Mouse (Mus musculus) myocyte (in vitro differentiated cells): ENCODE results near the gene Dis3l2.

ENCODE experiments used
- CEBPB ChIP-seq: IDR thresholded peaks from 2 replicates; pipeline ENCODE4 v1.6.1; 2011; ENCODE audit warnings: mild to moderate bottlenecking, moderate library complexity; ENCODE audit not compliant: poor library complexity, insufficient read depth, severe bottlenecking
- MYOD1 ChIP-seq, 3 experiments: IDR thresholded peaks; one replicate each; pipeline ENCODE4 v1.6.1; 2011; ENCODE audit warnings: control low read depth in 2 of 3, low read depth in 2 of 3, mild to moderate bottlenecking in 2 of 3, moderate library complexity in 1 of 3; ENCODE audit not compliant: insufficient read length in 2 of 3, control insufficient read depth in 1 of 3
- MYOG ChIP-seq, 3 experiments: IDR thresholded peaks; one replicate each; pipeline ENCODE4 v1.6.1; 2011; ENCODE audit warnings: control low read depth in 2 of 3, low read depth in 2 of 3, mild to moderate bottlenecking in 2 of 3; ENCODE audit not compliant: insufficient read length in 2 of 3, control insufficient read depth in 1 of 3, insufficient read depth in 1 of 3
- POLR2A ChIP-seq: IDR thresholded peaks from one replicate; pipeline ENCODE4 v1.6.1; 2011; ENCODE audit warnings: low read depth, mild to moderate bottlenecking, control low read depth, moderate library complexity; ENCODE audit not compliant: insufficient read length
- POLR2AphosphoS2 ChIP-seq: IDR thresholded peaks from one replicate; pipeline ENCODE4 v1.6.1; 2011; ENCODE audit warnings: low read depth, control low read depth; ENCODE audit not compliant: insufficient read length
- SRF ChIP-seq: IDR thresholded peaks from one replicate; pipeline ENCODE4 v1.6.1; 2011; ENCODE audit warnings: low read depth; ENCODE audit not compliant: control insufficient read depth, insufficient read length
- TCF12 ChIP-seq: IDR thresholded peaks from one replicate; pipeline ENCODE4 v1.6.1; 2011; ENCODE audit warnings: mild to moderate bottlenecking, control low read depth; ENCODE audit not compliant: poor library complexity, insufficient read depth, severe bottlenecking
- USF1 ChIP-seq: IDR thresholded peaks from one replicate; pipeline ENCODE4 v1.6.1; 2011; ENCODE audit warnings: low read depth, mild to moderate bottlenecking, control low read depth, moderate library complexity

DNA sequence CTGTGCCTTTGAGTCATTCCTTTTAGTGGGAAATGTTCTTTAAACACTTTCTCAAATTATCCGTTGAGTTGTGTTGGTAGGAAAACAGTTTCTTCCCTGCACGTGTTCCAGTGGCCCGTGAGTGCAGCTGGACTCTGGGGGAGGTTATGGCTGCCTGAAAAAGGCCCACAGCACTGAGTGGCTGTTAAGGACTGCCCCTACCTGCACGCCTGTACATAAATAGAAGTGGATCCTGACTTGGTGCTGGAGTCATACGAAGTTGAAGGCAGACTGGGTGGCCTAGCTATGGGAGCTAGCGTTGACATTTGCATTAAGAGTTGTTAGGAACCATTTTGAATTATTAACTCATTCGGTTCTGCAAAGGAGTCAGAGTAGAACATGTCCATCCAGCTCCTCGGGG lies 49.8 kb downstream of the Dis3l2 start:
- TF ChIP-seq POLR2A = no peak
- TF ChIP-seq TCF12 = no peak
- no peak for TF ChIP-seq CEBPB
- no peak for TF ChIP-seq POLR2AphosphoS2
- no peak for TF ChIP-seq SRF
- no peak for TF ChIP-seq USF1
- no peak for TF ChIP-seq MYOD1 (IDR thresholded peaks at IDR 0.05; ENCODE audit: control insufficient read depth in 1 of 3, insufficient read length in 2 of 3, low read depth in 2 of 3)
- TF ChIP-seq MYOG (IDR thresholded peaks at IDR 0.05; ENCODE audit: control insufficient read depth in 1 of 3, insufficient read depth in 1 of 3, insufficient read length in 2 of 3, low read depth in 2 of 3) = no peak
